Mouse (Mus musculus): Measurements from ENCODE around the gene Nap1l4. TPM values are rescaled to one million over a fixed set of nuclear protein-coding genes. Genes with fewer than 3 reads are reported as not detected.
A peak's percentile ranks its signal among the peaks of the same experiment; 100 is the strongest.

Gene Nap1l4
- polyA plus RNA-seq, 1 experiment from 2014 or later: 185 TPM

GRCm38 (mm10) chr7:143500912-143501311 is 48.0 kb downstream of the Nap1l4 start:
- 46% methylated on average over 2 of the region's 2 CpGs for WGBS

GRCm38 (mm10) chr7:143498584-143498983 is 50.3 kb downstream of the Nap1l4 start:
- H3K4me3 ChIP-seq (replicated peaks): no peak overlapping the region
- ATAC-seq (ENCODE audit: insufficient read depth, low FRiP score, low read depth): no peak
- H3K27ac ChIP-seq: no peak overlapping the region
- H3K4me1 ChIP-seq: peaks cover 7% of the 10 kb centered on the region; the same call in 1 of the 2 replicates
- H3K9ac ChIP-seq: no peak overlapping the region
- H3K4me2 ChIP-seq: no peak overlapping the region
- H3K36me3 ChIP-seq: no peaks in the 10 kb centered on the region
- whole genome bisulfite sequencing: 84% methylated on average over 4 of the region's 4 CpGs
- peaks cover 30% of the 10 kb centered on the region for H3K27me3 ChIP-seq (replicated peaks)
- H3K9me3 ChIP-seq: no peaks in the 10 kb centered on the region

More at GRCm38 (mm10) chr7:143500912-143501311, 48.0 kb downstream of the Nap1l4 start:
- H3K9ac ChIP-seq: no peak overlapping the region
- peaks cover 30% of the 10 kb centered on the region for H3K27me3 ChIP-seq (replicated peaks)
- H3K4me3 ChIP-seq (replicated peaks): no peak overlapping the region
- no peaks in the 10 kb centered on the region for H3K36me3 ChIP-seq
- ATAC-seq (ENCODE audit: insufficient read depth, low FRiP score, low read depth): no peak
- H3K4me2 ChIP-seq: no peak overlapping the region
- H3K4me1 ChIP-seq: peaks cover 7% of the 10 kb centered on the region; the same call in 1 of the 2 replicates
- no peaks in the 10 kb centered on the region for H3K9me3 ChIP-seq
- H3K27ac ChIP-seq: no peak overlapping the region

GRCm38 (mm10) chr7:143495104-143495961 is 53.6 kb downstream of the Nap1l4 start:
- ATAC-seq (ENCODE audit: insufficient read depth, low FRiP score, low read depth): no peak
- H3K9me3 ChIP-seq: no peaks in the 10 kb centered on the region
- H3K27ac ChIP-seq: no peak overlapping the region
- H3K4me3 ChIP-seq (replicated peaks): no peak overlapping the region
- 0 out of 2 replicates have a peak, but pooled peaks cover 1% of the 10 kb centered on the region for H3K27me3 ChIP-seq (replicated peaks)
- H3K4me1 ChIP-seq: no peaks in the 10 kb centered on the region
- H3K9ac ChIP-seq: no peak overlapping the region
- H3K36me3 ChIP-seq: no peaks in the 10 kb centered on the region
- WGBS: 59% methylated on average over 8 of the region's 8 CpGs
- no peak overlapping the region for H3K4me2 ChIP-seq

GRCm38 (mm10) chr7:143493616-143494126 is 55.2 kb downstream of the Nap1l4 start:
- Histone ChIP-seq H3K9ac (no peak overlapping the region), H3K9me3 (no peaks in the 10 kb centered on the region)

GRCm38 (mm10) chr7:143489735-143490134 is 59.2 kb downstream of the Nap1l4 start:
- WGBS: 86% methylated on average over 6 of the region's 6 CpGs
- no peaks in the 10 kb centered on the region for H3K36me3 ChIP-seq
- H3K27ac ChIP-seq: no peak overlapping the region
- H3K9ac ChIP-seq: no peak overlapping the region
- no peaks in the 10 kb centered on the region for H3K9me3 ChIP-seq
- ATAC-seq (ENCODE audit: insufficient read depth, low FRiP score, low read depth): no peak
- no peak overlapping the region for H3K4me2 ChIP-seq
- no peak overlapping the region for H3K4me3 ChIP-seq (replicated peaks)
- H3K27me3 ChIP-seq (replicated peaks): no peaks in the 10 kb centered on the region
- H3K4me1 ChIP-seq: no peaks in the 10 kb centered on the region

More at GRCm38 (mm10) chr7:143493616-143494126, 55.2 kb downstream of the Nap1l4 start:
- ATAC-seq (ENCODE audit: insufficient read depth, low FRiP score, low read depth): no peak
- no peaks in the 10 kb centered on the region for H3K36me3 ChIP-seq
- WGBS: 70% methylated on average over 6 of the region's 6 CpGs
- no peaks in the 10 kb centered on the region for H3K4me1 ChIP-seq
- no peaks in the 10 kb centered on the region for H3K27me3 ChIP-seq (replicated peaks)
- no peak overlapping the region for H3K4me3 ChIP-seq (replicated peaks)
- no peak overlapping the region for H3K27ac ChIP-seq
- H3K4me2 ChIP-seq: no peak overlapping the region

GRCm38 (mm10) chr7:143482541-143482940 is 66.4 kb downstream of the Nap1l4 start:
- Histone ChIP-seq H3K27ac (no peak overlapping the region), H3K4me2 (no peak overlapping the region), H3K4me1 (no peaks in the 10 kb centered on the region), H3K9ac (no peak overlapping the region), H3K27me3 (replicated peaks) (peaks cover 4% of the 10 kb centered on the region; the same call in 1 of the 2 replicates), H3K9me3 (no peaks in the 10 kb centered on the region), H3K36me3 (no peaks in the 10 kb centered on the region), H3K4me3 (replicated peaks) (no peak overlapping the region)
- ATAC-seq (ENCODE audit: insufficient read depth, low FRiP score, low read depth): peak; percentile 45; the same call in 1 of the 2 replicates
- 6% methylated on average over 6 of the region's 6 CpGs for WGBS

- peaks cover 4% of the 10 kb centered on the region; the same call in 1 of the 2 replicates for H3K27me3 ChIP-seq (replicated peaks)
- no peak overlapping the region for H3K27ac ChIP-seq
- H3K4me3 ChIP-seq (replicated peaks): no peak overlapping the region
- H3K4me1 ChIP-seq: no peaks in the 10 kb centered on the region
- no peaks in the 10 kb centered on the region for H3K36me3 ChIP-seq
- no peak for ATAC-seq (ENCODE audit: insufficient read depth, low FRiP score, low read depth)
- H3K4me2 ChIP-seq: no peak overlapping the region
- WGBS: 47% methylated on average over 5 of the region's 5 CpGs
- no peak overlapping the region for H3K9ac ChIP-seq
- H3K9me3 ChIP-seq: no peaks in the 10 kb centered on the region
These were observed 67.0 kb downstream of the Nap1l4 start for GRCm38 (mm10) chr7:143481806-143482387.

GRCm38 (mm10) chr7:143480498-143480897 is 68.4 kb downstream of the Nap1l4 start:
- no peak overlapping the region for H3K4me2 ChIP-seq
- H3K4me3 ChIP-seq (replicated peaks): no peak overlapping the region
- H3K27me3 ChIP-seq (replicated peaks): peaks cover 4% of the 10 kb centered on the region; the same call in 1 of the 2 replicates
- H3K27ac ChIP-seq: no peak overlapping the region
- no peaks in the 10 kb centered on the region for H3K9me3 ChIP-seq
- 30% methylated on average over 13 of the region's 13 CpGs for WGBS
- H3K4me1 ChIP-seq: no peaks in the 10 kb centered on the region
- no peaks in the 10 kb centered on the region for H3K36me3 ChIP-seq
- ATAC-seq (ENCODE audit: insufficient read depth, low FRiP score, low read depth): no peak
- H3K9ac ChIP-seq: no peak overlapping the region

- no peak overlapping the region for H3K27ac ChIP-seq
- H3K4me3 ChIP-seq (replicated peaks): no peak overlapping the region
- H3K4me1 ChIP-seq: no peaks in the 10 kb centered on the region
- WGBS: 92% methylated on average over 5 of the region's 5 CpGs
- no peak for ATAC-seq (ENCODE audit: insufficient read depth, low FRiP score, low read depth)
- peaks cover 4% of the 10 kb centered on the region; the same call in 1 of the 2 replicates for H3K27me3 ChIP-seq (replicated peaks)
- no peak overlapping the region for H3K4me2 ChIP-seq
- H3K9ac ChIP-seq: no peak overlapping the region
- no peaks in the 10 kb centered on the region for H3K9me3 ChIP-seq
- no peaks in the 10 kb centered on the region for H3K36me3 ChIP-seq
These were observed 71.1 kb downstream of the Nap1l4 start for GRCm38 (mm10) chr7:143477800-143478199.

GRCm38 (mm10) chr7:143476702-143477335 is 72.1 kb downstream of the Nap1l4 start:
- H3K9me3 ChIP-seq: no peaks in the 10 kb centered on the region
- no peak overlapping the region for H3K4me3 ChIP-seq (replicated peaks)
- H3K4me1 ChIP-seq: no peaks in the 10 kb centered on the region
- WGBS: 83% methylated on average over 3 of the region's 3 CpGs
- no peak overlapping the region for H3K9ac ChIP-seq
- no peak for ATAC-seq (ENCODE audit: insufficient read depth, low FRiP score, low read depth)
- H3K27ac ChIP-seq: no peak overlapping the region
- H3K4me2 ChIP-seq: no peak overlapping the region
- peaks cover 4% of the 10 kb centered on the region; the same call in 1 of the 2 replicates for H3K27me3 ChIP-seq (replicated peaks)
- H3K36me3 ChIP-seq: no peaks in the 10 kb centered on the region

GRCm38 (mm10) chr7:143475876-143476275 is 73.0 kb downstream of the Nap1l4 start:
- no peak overlapping the region for H3K4me2 ChIP-seq
- H3K9me3 ChIP-seq: no peaks in the 10 kb centered on the region
- no peak overlapping the region for H3K9ac ChIP-seq
- H3K4me1 ChIP-seq: no peaks in the 10 kb centered on the region
- H3K4me3 ChIP-seq (replicated peaks): no peak overlapping the region
- 62% methylated on average over 11 of the region's 11 CpGs for WGBS
- H3K27ac ChIP-seq: no peak overlapping the region
- peaks cover 4% of the 10 kb centered on the region; the same call in 1 of the 2 replicates for H3K27me3 ChIP-seq (replicated peaks)
- 0 out of 2 replicates have a peak, but pooled peaks have one; percentile 23 for ATAC-seq (ENCODE audit: insufficient read depth, low FRiP score, low read depth)
- H3K36me3 ChIP-seq: no peaks in the 10 kb centered on the region

All from stomach, embryonic 15.5 days (tissue).